Mouse (Mus musculus): ENCODE results near the gene Cmss1. TPM values are rescaled to one million over a fixed set of nuclear protein-coding genes. Genes with fewer than 3 reads are reported as not detected.

Gene Cmss1
- total RNA-seq (2021): 10 to 100 TPM; 17.0 to 18.8 TPM
- long read RNA-seq, partial matches to known transcripts: 1 of 19 reads
- long read RNA-seq, other reads (novel, unspliced or antisense): 16 of 19 reads

DNA sequence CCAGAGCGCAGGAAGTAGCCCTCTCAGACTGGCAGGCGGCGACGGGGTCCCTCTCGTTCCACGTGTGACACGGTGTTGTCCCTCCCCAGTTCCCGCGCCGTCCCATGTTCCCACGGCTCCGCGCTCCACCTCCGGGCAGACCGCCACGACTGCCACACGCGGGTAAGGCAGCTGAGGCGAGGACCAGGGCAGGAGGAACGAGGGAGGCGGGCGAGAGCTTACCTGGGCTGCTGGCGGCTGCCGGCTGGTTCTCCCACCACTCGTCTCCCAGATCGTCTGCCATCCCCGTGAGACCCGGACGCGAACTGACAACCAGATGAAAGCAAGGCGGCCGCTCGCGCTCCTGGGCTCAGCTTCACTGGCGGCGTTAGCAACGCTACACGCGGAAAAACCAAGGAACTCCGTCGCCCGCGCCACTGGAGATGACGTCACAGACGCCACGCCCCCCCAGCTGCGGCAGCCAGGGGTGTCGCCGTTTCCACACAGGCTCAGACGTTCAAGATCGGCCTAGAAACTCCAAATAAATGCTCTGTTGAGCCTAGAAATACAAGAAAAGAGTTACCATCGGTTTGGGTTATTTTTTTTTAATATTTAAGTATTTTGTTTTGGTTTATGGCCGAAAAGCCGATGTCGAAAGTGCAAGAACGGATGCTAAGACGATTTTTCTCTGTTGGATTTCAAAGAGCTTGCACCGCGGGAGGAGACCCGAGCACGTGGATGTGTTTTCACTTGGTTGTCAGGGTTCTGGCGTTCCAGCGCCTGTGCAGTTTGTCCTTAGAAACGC lies at the start of gene Cmss1:
Gene Cmss1, minus strand, starts transcription at position 421 of the 784 bp plus-strand sequence.
- DNase-seq (ENCODE audit: low spot score in 2 of 2): peak; percentile 73 to 84

DNA sequence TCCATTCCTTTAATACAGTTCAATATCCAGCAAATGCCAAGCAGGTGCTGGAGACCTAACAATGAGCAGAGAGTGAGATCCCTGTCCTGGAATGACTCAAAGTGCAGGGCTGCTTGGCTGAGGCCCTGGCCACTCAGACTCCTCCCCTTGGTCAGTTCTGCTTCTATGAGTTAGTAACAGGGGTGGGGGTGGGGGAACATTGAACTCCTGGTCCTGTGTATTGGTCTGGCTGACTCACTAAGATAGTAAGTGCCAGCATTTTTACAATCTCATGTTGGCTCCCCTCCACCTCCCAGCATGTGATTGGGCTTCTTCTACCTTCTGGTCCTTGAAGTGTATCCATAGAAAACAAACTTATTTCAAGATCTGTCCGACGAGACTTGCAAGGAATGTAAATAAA lies 43.2 kb upstream of the Cmss1 start:
- no peak for DNase-seq (ENCODE audit: low spot score in 2 of 2)

DNA sequence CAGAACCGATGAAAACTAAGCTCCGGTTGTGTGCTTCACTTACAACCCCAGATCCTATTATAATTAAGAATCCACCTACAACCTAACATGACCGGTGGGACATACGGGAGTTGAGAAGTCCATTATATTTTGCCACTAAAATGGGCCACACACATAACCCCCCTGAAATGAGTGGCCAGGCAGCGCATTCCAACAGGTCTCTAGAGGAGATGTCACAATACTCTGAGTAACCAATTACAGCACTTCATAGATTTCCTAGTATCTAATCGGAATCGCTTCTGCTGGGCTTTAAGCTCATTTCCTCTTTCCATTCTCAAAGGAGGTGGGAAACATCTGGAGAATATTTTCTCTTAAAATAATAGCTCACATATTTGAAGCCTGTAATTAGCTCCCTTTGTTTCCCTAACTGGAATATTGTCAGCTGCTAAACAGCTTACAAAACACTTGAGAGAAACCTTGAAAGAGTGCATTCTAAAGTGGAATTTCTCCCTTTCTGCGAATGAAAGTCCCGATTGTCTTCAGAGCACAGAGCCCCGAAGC lies 34.8 kb upstream of the Cmss1 start:
- DNase-seq (ENCODE audit: low spot score in 2 of 2): no peak

- DNase-seq (ENCODE audit: low spot score in 2 of 2): no peak
Observed at GRCm38 (mm10) chr16:57634766-57635165, 28.1 kb upstream of the Cmss1 start.

DNA sequence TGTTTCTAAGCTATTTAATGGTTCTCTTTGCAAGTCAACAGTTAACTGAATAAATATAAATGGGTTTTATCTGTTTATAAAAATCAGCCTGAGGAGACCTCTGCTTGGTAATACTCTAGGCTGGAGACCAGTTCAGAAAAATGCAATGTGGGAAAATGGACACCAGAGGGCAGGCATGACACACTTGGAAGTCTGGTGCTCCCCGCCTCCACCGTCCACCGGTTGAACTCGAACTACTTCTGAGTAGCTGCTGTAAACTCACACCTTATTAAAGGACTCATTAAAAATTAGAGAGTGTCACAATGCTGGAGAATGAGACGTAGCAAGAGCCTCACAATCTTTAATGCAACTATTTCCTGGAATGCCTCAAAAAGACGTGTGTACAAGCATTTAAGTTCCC lies 27.5 kb upstream of the Cmss1 start:
- DNase-seq (ENCODE audit: low spot score in 2 of 2): peak; percentile 55 to 86

GRCm38 (mm10) chr16:57611768-57612167 lies 5.1 kb upstream of the Cmss1 start:
- DNase-seq (ENCODE audit: low spot score in 2 of 2): peak in 1 of 2 experiments; percentile 53

DNA sequence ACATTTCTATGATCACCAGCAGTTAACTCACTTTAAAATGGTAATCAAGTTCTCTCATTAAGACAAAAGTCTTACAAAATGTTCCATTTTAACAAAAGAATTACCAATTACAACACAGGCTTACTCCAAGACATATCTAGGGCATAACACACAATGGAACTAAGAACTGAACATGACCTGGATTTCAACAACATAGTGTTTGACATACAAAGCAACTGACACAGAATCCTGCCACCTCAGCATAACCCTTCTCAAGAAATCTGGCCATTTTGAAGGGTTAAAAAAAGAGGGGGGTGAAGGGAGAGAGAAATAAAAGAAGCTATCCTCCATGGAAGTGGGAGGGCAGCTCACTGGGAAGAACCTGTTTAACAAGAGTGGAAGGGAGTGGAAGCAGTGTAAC lies 5.6 kb downstream of the Cmss1 start:
- DNase-seq (ENCODE audit: low spot score in 2 of 2): no peak

DNA sequence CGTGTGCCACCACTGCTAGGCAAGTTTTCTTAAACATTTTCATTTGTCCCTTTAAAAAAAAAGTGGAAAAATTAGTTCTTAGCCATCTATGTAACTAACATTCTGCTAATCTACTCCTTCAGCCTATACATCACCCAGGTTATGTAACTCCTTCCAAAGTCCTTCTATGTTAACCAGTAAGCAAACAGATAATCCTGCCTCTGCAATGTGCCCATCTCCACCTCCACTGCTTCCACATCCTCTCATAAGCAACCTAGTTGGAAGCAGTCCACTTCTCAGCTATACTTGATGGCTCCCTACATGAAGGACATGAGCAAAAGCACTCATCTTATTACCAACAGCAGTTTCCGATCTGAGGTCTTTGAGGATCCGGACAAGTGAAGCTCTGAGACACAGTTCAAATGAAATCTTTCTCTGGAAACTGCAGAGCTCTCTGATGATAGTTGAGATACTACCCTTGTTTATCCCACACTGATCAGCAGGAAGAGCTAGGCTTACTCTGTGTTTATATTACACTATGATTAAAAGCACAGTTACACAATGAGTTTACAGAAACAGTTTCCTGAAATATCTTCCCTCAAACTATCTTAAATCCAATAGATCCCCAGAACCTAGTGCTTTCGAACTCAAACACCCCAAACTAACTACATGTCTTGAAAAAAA lies 9.2 kb downstream of the Cmss1 start:
- no peak for DNase-seq (ENCODE audit: low spot score in 2 of 2)

- DNase-seq (ENCODE audit: low spot score in 2 of 2): peak; percentile 4 to 67
Observed at GRCm38 (mm10) chr16:57593422-57594157, 13.1 kb downstream of the Cmss1 start.

GRCm38 (mm10) chr16:57585201-57585600 lies 21.5 kb downstream of the Cmss1 start:
- DNase-seq (ENCODE audit: low spot score in 2 of 2): no peak

DNA sequence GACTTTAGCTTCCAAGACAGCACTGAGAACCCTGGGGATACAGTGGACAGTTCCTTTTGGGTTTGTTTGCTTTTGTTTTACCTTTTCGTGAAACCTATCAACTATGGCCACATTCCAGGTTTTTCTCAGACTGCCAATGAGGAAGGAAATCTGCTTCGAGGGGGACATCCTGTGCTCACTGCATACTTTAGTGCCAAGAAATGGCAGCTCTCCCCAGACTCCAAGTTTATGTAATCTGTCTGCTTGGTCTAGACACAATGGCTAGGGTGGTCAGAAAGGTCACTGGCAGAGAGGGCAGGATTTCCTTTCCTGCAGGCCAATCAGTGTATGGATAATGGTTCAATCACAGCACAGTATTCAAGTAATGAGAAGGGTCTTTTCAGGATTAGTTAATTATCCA lies 24.7 kb downstream of the Cmss1 start:
- DNase-seq (ENCODE audit: low spot score in 2 of 2): no peak

DNA sequence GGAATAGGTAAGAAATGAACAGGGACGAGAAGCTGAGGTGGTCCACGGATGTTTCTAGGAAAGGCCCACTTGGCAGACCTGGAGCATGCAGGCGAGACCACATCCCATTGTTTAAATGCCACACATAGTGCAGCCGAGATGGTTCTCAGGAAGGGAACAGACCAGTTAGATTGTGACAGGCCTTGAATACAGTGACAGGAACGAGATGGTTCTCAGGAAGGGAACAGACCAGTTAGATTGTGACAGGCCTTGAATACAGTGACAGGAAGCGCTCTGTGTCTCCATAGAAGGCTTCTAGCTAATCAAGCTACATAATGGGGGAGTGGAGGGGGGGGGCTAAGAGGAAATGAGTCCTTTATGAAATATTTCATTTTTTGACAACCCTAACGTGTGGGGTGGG lies 26.6 kb downstream of the Cmss1 start:
- no peak for DNase-seq (ENCODE audit: low spot score in 2 of 2)

- peak in 1 of 2 experiments; percentile 14 for DNase-seq (ENCODE audit: low spot score in 2 of 2)
Observed at GRCm38 (mm10) chr16:57577519-57577918, 29.1 kb downstream of the Cmss1 start.

DNA sequence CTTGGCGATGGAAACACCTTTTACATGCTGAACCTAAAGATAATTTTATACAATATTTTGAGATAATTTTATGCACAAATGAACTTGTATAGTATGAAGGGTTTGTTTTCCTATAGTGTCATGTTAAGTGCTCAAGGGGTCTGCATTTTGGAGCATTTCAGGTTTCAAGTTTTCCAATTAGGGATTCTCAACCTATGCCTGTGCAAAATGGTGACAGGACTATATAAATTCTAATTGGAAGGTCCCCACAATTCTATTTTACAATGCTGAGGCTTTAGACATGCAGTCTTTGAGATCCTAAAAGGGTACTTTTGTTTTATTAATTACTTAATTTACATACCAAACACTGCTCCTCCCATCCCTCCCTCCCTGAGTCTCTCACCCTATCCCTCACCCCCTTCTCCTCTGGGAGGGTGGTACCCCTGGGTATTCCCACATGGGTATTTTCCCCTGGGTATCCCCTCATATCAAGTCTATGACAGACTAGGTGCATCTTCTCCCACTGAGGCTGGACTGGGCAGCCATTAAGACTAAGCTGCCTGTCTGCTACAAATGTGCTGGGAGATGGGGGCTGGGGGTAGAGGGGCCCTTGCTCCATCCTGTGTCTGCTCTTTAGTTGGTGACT lies 30.8 kb downstream of the Cmss1 start:
- DNase-seq (ENCODE audit: low spot score in 2 of 2): no peak

DNA sequence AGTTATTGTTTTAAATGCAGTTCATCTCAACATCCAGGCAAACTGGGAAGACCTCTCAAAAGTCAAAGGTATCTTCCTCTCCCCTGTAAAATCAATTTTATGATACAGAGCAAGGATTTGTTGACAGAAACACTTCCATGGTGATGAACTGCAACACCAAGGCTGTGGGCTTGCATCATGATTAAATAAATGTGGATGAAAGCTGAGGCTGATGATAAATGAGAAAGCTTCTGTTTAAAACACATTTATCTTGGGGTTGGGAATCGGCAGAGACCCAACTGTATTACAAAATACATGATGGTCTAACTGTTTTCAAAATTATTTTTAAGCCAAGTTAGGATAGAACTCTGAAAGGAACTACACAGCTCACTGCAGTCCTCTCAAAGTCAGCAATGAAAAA lies 32.8 kb downstream of the Cmss1 start:
- DNase-seq (ENCODE audit: low spot score in 2 of 2): no peak

GRCm38 (mm10) chr16:57570789-57571311 lies 35.8 kb downstream of the Cmss1 start:
- DNase-seq (ENCODE audit: low spot score in 2 of 2): no peak

DNA sequence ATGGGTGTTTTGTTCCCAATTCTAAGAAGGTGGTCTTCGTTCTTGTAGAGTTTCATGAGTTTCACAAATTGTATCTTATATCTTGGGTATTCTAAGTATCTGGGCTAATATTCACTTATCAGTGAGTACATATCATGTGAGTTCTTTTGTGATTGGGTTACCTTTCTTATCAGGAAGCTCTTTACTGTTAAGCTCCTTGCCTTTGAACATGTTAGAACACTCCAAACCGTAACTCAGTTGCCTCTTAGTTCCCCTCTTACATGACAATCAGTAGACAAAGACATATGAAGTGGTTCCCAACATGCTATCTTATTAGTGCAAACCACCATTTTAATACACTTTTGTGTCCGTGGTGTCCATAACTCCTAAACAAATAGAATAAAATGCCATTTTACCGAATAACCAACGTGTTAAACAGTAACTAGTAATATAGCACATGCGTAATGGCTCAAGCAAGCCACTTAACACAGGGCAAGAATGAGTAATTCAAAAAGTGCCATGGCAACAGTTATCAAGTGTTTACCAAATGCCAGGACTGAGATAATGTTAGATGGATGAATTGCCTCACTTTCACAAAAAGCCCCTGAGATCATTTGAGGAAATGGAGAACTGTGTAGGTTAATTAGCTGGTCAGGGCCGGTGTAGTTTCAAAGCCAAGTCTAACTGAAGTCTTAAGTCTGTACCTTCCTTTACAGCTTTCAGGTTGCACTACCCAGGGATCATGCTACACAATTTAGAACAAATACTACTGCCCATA lies 37.8 kb downstream of the Cmss1 start:
- no peak for DNase-seq (ENCODE audit: low spot score in 2 of 2)

GRCm38 (mm10) chr16:57566215-57566614 lies 40.4 kb downstream of the Cmss1 start:
- no peak for DNase-seq (ENCODE audit: low spot score in 2 of 2)

DNA sequence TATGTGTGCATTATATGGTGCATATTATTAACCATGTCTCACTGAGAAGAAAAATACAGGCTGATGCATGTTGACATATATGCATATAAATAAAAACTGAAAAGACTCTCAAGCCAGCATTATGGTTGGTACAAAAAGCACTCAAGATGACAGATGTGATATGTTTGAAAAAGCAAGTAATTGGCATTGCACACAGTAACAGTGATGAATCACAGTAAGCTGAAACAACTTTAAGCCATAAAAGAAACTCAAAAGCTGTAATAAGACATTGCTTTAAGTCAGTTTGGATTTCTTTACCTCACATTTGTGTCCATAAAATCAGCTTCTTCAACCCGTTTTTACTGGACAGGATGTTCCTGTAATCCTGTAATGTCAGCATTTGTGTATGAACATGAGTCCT lies 41.9 kb downstream of the Cmss1 start:
- DNase-seq (ENCODE audit: low spot score in 2 of 2): no peak

DNA sequence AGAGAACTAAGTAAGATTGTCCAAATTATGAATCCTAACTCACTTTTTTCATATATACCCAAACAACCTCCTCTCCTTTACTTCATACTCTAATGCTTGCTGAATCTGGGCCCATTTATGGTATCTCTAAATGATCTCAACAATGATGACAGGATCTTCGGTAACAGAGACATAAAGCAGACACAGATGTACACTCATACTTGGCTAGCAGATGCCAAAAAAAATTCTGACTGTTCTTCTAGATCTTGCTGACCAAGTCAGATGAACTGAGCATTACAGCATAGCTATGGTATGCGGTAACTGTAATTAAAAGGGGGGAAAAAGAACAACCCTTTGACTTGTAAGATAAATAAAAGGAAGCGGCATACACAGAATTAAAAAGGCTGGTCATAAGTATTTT lies 43.2 kb downstream of the Cmss1 start:
- DNase-seq (ENCODE audit: low spot score in 2 of 2): no peak

All from layer of hippocampus, adult 18-20 months (tissue).